Mouse (Mus musculus) G1E (cell line): ENCODE measurements around the gene Sema3b. TPM values are rescaled to one million over a fixed set of nuclear protein-coding genes. Genes with fewer than 3 reads are reported as not detected.
A peak's percentile ranks its signal among the peaks of the same experiment; 100 is the strongest.

Experiments
- ATAC-seq: 2 replicates; pipeline ENCODE4 v1.8.0; 2016; ENCODE audit warnings: mild to moderate bottlenecking; ENCODE audit not compliant: insufficient number of reproducible peaks, poor library complexity, low FRiP score, severe bottlenecking; ENCODE audit errors: extremely low read depth
- DNase-seq: peaks from one replicate; pipeline ENCODE4 v3.0.0; 2012; ENCODE audit warnings: low spot score
- H3K27me3 ChIP-seq: 2 replicates; pipeline ENCODE4 v1.6.1; 2012; ENCODE audit warnings: mild to moderate bottlenecking, low read length, inconsistent platforms; ENCODE audit not compliant: insufficient read depth
- H3K36me3 ChIP-seq: replicated peaks from 2 replicates; pipeline ENCODE3; 2012; ENCODE audit warnings: mild to moderate bottlenecking, inconsistent platforms
- H3K4me1 ChIP-seq: 2 replicates; pipeline ENCODE4 v1.6.1; 2012; ENCODE audit warnings: low read depth, low read length, inconsistent platforms, mixed read lengths; ENCODE audit not compliant: insufficient read depth
- H3K4me3 ChIP-seq: 2 replicates; pipeline ENCODE4 v1.5.1; 2012; ENCODE audit warnings: low read depth, mild to moderate bottlenecking, inconsistent platforms, low read length, moderate library complexity, mixed read lengths
- H3K9me3 ChIP-seq: replicated peaks from 2 replicates; pipeline ENCODE4 v1.6.1; 2012; ENCODE audit warnings: inconsistent platforms
- CTCF ChIP-seq: IDR thresholded peaks from 2 replicates; pipeline ENCODE4 v1.5.1; 2012; ENCODE audit warnings: low read depth, low read length, inconsistent platforms, mixed read lengths
- GATA1 ChIP-seq: IDR thresholded peaks from 2 replicates; pipeline ENCODE4 v1.6.1; 2012; ENCODE audit warnings: borderline replicate concordance, low read length, inconsistent platforms, mixed read lengths
- GATA2 ChIP-seq: IDR thresholded peaks from 2 replicates; pipeline ENCODE4 v1.6.1; 2012; ENCODE audit warnings: low read depth, low read length, inconsistent platforms, borderline replicate concordance
- POLR2AphosphoS5 ChIP-seq: IDR thresholded peaks from 2 replicates; pipeline ENCODE4 v1.6.1; 2012; ENCODE audit warnings: low read depth, low read length, inconsistent platforms; ENCODE audit not compliant: insufficient replicate concordance
- TAL1 ChIP-seq: conservative IDR thresholded peaks from 2 replicates; pipeline ENCODE4 v1.6.1; 2012; ENCODE audit warnings: low read depth, low read length, inconsistent platforms, mixed read lengths
- polyA plus RNA-seq: library from polyadenylated mRNA; stranded (reverse); fragments of >175 nt; gene quantifications from 2 replicates; pipeline ENCODE4 v1.2.3, GENCODE M21; 2012
- total RNA-seq, 2 experiments: library from RNA; stranded (forward) in 1 of 2; stranded (reverse) in 1 of 2; fragments of 200-1000 nt in 1 of 2; fragments of >200 nt in 1 of 2; fragmentation: Nextera tagmentation in 1 of 2; gene quantifications; 2 replicates each; pipeline ENCODE4 v1.2.3; 2014 to 2017

The Sema3b gene
- total and polyA plus RNA-seq, 3 experiments, result 0.27 TPM; not detected in 2

GRCm38 (mm10) chr9:107629411-107629730 is 20.3 kb upstream of the Sema3b start:
- Histone ChIP-seq H3K36me3 (peaks cover 90% of the 10 kb centered on the region), H3K4me1 (peaks cover 97% of the 10 kb centered on the region)

GRCm38 (mm10) chr9:107628721-107629410 is 19.8 kb upstream of the Sema3b start:
- DNase-seq (peak; percentile 81), ATAC-seq (peak; percentile 31; the same call in 1 of the 2 replicates)
- Histone ChIP-seq H3K36me3 (peaks cover 95% of the 10 kb centered on the region), H3K9me3 (no peaks in the 10 kb centered on the region), H3K4me1 (peaks cover 97% of the 10 kb centered on the region), H3K4me3 (peak overlapping the region; percentile 67), H3K27me3 (no peaks in the 10 kb centered on the region)
- TF ChIP-seq TAL1 (no peak), POLR2AphosphoS5 (no peak), GATA1 (no peak), CTCF (no peak), GATA2 (no peak)

More at GRCm38 (mm10) chr9:107629411-107629730, 20.3 kb upstream of the Sema3b start:
- DNase-seq (no peak), ATAC-seq (no peak)
- TF ChIP-seq CTCF (no peak), GATA2 (no peak), POLR2AphosphoS5 (no peak), GATA1 (no peak), TAL1 (no peak)
- peak overlapping the region; percentile 67 for H3K4me3 ChIP-seq
- H3K9me3 ChIP-seq, result no peaks in the 10 kb centered on the region
- H3K27me3 ChIP-seq, result no peaks in the 10 kb centered on the region

GRCm38 (mm10) chr9:107627387-107628255 is 18.6 kb upstream of the Sema3b start:
- ATAC-seq (no peak), DNase-seq (no peak)
- no peaks in the 10 kb centered on the region for H3K27me3 ChIP-seq
- TF ChIP-seq POLR2AphosphoS5 (no peak), GATA1 (no peak), TAL1 (no peak), GATA2 (no peak), CTCF (no peak)
- H3K36me3 ChIP-seq, result peaks cover 100% of the 10 kb centered on the region
- no peaks in the 10 kb centered on the region for H3K9me3 ChIP-seq
- peaks cover 93% of the 10 kb centered on the region for H3K4me1 ChIP-seq
- peak overlapping the region; percentile 7; the same call in 1 of the 2 replicates for H3K4me3 ChIP-seq

DNA sequence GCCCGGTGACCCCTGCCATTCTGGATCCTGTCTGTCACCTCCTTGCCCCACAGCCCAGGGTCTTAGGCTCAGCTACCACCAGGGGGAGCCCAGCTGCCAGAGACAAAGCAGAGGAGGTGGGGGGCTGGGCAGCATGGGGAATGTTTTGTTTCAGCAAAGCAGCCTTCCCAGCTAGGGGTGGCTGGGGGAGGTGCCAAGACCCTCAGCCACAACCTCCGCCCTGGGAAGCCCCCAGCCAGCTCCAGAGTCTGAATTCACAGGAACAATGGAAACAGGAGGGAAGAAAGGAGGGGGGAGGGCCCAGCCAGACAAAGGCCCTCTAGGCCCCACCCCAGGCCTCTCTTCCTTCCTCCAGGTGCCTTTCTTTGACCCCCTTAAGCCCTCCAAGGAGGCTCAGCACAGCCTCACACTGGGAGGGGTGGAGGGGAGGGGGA is 17.8 kb upstream of the Sema3b start:
- DNase-seq (peak; percentile 69), ATAC-seq (no peak)
- Histone ChIP-seq H3K9me3 (no peaks in the 10 kb centered on the region), H3K27me3 (no peaks in the 10 kb centered on the region), H3K4me3 (peak overlapping the region; percentile 13; the same call in 1 of the 2 replicates), H3K4me1 (peaks cover 86% of the 10 kb centered on the region), H3K36me3 (peaks cover 99% of the 10 kb centered on the region)
- TF ChIP-seq TAL1 (no peak), CTCF (peak; percentile 69), GATA2 (no peak), POLR2AphosphoS5 (no peak)

- H3K9me3 ChIP-seq, result no peaks in the 10 kb centered on the region
- peaks cover 80% of the 10 kb centered on the region for H3K4me1 ChIP-seq
- peaks cover 96% of the 10 kb centered on the region for H3K36me3 ChIP-seq
- peak overlapping the region; percentile 13; the same call in 1 of the 2 replicates for H3K4me3 ChIP-seq
- no peak for ATAC-seq
- DNase-seq, result no peak
- TF ChIP-seq GATA2 (no peak), TAL1 (no peak), CTCF (no peak), POLR2AphosphoS5 (no peak), GATA1 (no peak)
- H3K27me3 ChIP-seq, result no peaks in the 10 kb centered on the region
These were observed 17.3 kb upstream of the Sema3b start for GRCm38 (mm10) chr9:107626158-107626843.
